Mouse (Mus musculus) adrenal gland, postnatal 10 days (tissue): ENCODE data around the gene Herpud1. TPM values are rescaled to one million over a fixed set of nuclear protein-coding genes. Genes with fewer than 3 reads are reported as not detected.
A peak's percentile ranks its signal among the peaks of the same experiment; 100 is the strongest.

Source experiments
- DNase-seq: peaks from one replicate; pipeline ENCODE4 v3.0.0; 2021; ENCODE audit warnings: mixed read lengths
- total RNA-seq, 2 experiments: library from RNA; stranded (reverse); gene quantifications; 2 replicates each; pipeline ENCODE4 v1.2.3; 2021

The Herpud1 gene
- total RNA-seq, 2 experiments from 2014 or later: 93.9 to 145 TPM

DNA sequence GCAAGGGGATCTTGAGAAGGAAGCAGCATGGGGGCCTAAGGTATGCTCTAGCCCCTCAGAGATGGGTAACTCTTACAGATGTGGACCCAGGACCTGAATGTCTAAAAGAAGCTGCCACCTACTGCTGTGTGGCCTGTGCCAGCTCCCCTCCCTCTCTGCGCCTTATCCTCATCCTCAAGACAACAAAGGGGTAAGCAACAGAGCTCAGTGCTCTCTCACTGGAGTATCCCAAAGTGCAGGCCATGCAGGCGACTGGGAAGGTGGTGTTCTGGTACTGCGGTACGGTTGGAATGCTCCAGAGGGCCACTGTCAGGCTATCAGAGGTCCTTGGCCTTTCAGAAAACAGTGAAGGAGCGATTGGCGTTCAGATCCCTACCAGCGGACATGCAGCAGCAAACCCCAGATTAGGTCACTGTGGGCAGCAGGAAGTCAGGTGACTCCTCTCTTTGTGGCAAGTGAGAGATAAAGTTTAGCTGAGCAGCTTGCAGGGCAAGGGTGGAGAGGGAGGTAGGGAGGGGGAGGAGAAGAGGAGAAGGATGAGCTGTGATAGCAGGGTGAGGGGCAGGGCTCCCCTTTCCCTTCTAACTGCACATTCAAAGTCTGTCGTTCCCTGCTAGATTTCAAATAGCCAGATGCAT is 22.3 kb downstream of the Herpud1 start:
- DNase-seq: no peak

GRCm38 (mm10) chr8:94409523-94409922 is 23.3 kb downstream of the Herpud1 start:
- DNase-seq: no peak

- no peak for DNase-seq
Observed at GRCm38 (mm10) chr8:94412518-94412917, 26.3 kb downstream of the Herpud1 start.

- no peak for DNase-seq
Observed at GRCm38 (mm10) chr8:94413509-94413908, 27.3 kb downstream of the Herpud1 start.

DNA sequence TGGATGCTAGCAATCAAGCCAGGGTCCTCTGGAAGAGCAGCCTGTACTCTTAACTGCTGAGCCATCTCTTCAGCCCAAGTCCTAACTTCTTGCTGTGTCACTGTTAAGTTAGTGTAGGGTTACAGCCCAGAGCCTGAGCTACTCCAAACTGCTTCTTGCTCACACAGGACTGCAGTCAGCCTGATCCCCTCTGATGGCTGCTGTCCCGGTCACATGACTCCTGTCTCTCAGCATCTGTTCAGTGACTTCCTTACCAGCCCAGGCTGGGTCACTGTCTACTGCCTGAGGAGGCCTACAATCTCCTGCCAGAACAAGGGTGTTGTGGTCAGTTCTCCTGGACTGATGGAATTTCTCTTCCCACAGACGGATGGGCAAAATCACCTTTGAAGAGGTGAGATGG is 29.0 kb downstream of the Herpud1 start:
- no peak for DNase-seq

DNA sequence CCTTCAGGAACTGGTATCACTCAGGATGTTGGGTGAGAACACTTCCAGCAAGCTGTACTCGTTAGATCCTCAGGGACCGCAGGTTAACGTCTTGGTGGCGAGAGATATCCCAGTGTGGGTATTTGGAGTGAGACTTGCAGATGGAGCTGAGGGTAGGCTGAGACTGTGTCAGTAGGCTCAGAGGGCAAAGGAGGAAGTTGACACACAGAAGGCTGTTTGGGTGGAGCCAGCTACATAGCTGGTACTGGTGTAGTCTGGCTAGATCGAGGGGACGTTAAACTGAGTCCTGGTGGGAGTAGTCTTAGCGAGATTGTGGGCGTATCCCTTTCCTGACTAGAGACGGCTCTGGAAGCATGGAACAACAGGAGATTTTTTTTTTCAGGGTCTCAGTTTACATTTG is 31.8 kb downstream of the Herpud1 start:
- DNase-seq: no peak

DNA sequence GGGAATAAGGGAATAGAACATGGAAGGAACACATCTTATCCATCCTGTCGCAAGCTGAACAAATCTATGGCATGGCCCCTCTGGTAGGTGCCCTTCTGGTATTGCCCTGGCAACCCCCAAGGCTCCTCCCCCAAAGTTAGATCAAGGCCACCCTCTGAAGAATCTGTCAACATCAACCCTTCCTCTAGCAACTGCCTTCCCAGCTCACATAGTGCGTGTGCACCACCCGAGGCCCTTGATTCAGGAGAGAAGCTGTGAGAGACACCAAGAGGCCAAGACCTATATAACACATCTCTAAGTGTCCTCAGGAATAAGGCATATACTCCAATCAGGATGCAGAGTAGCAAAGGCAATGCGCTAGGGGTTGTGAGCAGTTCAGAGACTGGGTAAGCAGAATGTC is 36.0 kb downstream of the Herpud1 start:
- DNase-seq: no peak

DNA sequence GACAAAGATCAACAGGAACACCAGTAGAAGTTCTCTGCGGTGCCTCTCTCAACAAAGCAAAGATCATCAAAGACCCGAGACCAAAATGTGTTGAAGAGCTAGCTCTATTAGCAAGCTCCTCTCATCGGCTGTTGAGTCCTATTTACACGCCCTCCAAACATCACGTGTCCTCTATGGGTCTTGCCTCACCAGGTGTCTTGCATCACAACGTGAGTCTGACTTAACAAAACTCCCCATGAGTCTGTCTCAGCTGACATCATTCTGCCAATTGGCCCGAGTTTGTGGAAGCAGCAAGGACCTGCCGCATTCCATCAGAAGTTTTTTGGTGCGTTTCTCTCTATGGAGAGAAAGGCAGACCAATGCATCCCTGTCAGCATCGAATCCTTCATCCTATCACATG is 41.7 kb downstream of the Herpud1 start:
- no peak for DNase-seq

GRCm38 (mm10) chr8:94428420-94428819 is 42.2 kb downstream of the Herpud1 start:
- no peak for DNase-seq

DNA sequence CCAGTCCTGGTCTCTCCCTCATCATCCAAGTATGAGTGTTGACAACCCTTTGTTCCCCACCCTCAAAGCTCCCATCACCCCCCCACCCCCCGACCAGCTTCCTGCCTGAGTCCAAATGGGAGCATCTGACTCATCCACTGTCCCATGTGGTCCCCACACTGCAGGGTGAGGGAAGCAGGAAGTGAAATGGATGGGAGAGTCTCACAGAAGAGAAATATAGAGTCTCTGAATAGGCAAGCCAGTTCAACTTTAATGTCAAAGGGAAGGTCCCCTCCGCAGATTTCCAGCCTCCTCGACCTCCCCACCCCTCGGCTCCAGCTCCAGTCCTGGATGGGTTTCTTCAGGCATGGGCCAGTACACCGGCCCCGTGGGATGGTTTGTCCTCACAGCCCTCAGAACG is 43.1 kb downstream of the Herpud1 start:
- DNase-seq: no peak

- no peak for DNase-seq
Observed at GRCm38 (mm10) chr8:94432212-94432611, 46.0 kb downstream of the Herpud1 start.

- DNase-seq: peak; percentile 83
Observed at GRCm38 (mm10) chr8:94433981-94434466, 47.8 kb downstream of the Herpud1 start, which contains the start of gene Nlrc5. TSS of gene Nlrc5 (plus strand) at chr8:94434356.

DNA sequence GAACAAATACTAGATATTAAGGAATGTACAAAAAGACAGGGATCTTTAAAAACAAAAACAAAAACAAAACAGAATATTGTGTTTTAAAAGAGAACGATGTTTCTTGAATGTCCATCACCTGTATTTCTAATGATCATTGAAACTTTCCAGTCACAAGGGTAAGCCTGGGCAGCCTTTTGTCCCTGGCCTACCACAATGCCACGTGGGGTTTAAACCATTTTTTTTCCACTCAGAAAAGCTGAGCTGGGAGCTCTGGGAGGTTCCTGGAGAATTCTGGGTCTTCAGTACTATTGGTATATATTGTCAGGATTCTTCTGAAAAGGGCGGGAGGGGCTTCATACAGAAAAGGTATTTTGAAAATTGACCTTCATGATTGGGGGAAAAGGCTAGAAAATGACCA is 48.7 kb downstream of the Herpud1 start:
- DNase-seq: no peak

- DNase-seq: no peak
Observed at GRCm38 (mm10) chr8:94435397-94436111, 49.3 kb downstream of the Herpud1 start.

GRCm38 (mm10) chr8:94436112-94436572 is 49.9 kb downstream of the Herpud1 start:
- no peak for DNase-seq

- no peak for DNase-seq
Observed at GRCm38 (mm10) chr8:94436900-94437299, 50.7 kb downstream of the Herpud1 start.

GRCm38 (mm10) chr8:94438659-94439058 is 52.4 kb downstream of the Herpud1 start:
- DNase-seq: no peak

GRCm38 (mm10) chr8:94439691-94440090 is 53.5 kb downstream of the Herpud1 start:
- DNase-seq: no peak

- DNase-seq: no peak
Observed at GRCm38 (mm10) chr8:94440389-94440788, 54.2 kb downstream of the Herpud1 start.

GRCm38 (mm10) chr8:94441686-94442085 is 55.4 kb downstream of the Herpud1 start:
- no peak for DNase-seq

DNA sequence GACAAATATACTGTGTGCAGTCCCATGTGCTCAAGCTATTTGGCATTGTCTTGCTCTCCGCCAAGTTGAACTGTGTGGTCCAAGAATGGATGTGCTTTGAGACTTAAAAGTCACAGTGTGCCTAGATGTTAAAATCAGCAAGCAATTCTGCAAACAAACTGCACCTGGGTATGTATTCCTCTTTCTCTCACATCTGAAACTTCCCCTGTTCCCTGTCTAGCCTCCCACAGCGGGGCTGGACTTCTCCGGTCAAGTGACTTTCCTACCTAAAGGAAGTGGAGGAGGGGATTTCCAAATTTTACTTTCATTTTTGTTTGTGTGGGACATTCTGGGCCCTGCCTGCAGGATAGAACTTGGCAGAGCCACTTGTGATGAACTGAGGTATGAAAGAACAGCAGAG is 56.9 kb downstream of the Herpud1 start:
- DNase-seq: no peak

DNA sequence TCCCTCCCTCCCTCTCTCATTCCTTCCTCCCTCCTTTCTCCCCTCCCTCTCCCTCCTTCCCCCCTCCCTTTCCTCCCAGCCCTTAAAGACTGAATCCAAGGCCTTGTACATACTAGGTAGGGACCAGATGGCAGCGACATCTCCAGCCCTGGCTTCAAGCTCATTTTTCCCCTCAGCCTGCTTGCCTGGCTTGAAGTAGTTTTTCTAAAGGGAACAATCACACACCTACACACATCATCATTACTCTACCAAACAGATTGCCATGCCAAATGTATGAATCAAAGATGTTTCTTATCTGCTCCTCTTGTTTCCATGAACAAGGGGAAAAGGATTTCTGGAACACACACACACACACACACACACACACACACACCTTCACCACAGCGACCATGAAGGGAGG is 58.2 kb downstream of the Herpud1 start:
- DNase-seq: no peak
